Mouse (Mus musculus): ENCODE measurements at regions not wholly inside any gene's neighbourhood (a gene's known extent, or its start where the extent isn't known, plus 50 kb on each side); places are given as distances from the start of the nearest gene placed in this dataset.
"Not testable (repeated sequence)": the region's sequence is repeated elsewhere in the genome, so short reads cannot be mapped to it uniquely, and the experiment has no call there.

DNA sequence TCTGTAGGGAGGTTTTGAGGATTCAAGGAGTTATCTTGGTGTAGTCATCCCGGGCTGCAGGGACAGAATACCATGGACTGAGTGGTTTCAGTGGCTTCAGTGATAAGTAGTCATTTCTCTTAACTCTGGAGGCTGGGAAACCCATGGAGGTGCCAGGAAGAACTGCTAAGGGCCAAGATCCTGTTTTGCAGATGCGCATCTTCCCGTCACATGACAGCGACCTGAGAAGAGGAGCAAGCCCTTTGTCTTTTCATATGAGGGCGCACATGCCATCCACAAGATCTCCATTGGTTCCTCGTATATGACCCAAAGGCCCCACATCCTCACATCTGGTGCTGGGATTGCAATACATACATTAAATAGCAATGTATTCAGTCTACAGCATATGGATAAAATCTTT lies 419.7 kb downstream of the Lrig3 start:
- in situ Hi-C loops (cut with MboI) = no loop called here

DNA sequence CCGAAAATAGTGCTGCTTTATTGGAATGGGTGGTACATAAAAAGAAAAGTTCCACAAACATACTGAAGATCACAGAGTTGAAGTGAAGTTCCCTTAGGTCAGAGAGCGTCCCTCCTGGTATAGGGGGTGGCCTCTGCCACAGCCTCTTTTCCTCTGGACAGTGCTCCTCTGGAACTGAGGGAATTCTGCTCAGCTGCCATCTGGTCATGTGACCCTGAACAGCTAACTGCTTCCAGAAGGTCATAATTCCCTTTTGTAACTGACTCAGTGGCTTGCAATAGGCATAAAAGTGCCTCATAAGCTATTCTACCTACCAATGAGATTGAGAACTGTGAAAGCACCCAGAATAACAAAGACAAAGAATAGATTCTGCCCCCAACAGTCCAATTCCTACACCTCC lies 414.4 kb downstream of the Lrig3 start:
- in situ Hi-C loops (cut with MboI) = no loop called here

DNA sequence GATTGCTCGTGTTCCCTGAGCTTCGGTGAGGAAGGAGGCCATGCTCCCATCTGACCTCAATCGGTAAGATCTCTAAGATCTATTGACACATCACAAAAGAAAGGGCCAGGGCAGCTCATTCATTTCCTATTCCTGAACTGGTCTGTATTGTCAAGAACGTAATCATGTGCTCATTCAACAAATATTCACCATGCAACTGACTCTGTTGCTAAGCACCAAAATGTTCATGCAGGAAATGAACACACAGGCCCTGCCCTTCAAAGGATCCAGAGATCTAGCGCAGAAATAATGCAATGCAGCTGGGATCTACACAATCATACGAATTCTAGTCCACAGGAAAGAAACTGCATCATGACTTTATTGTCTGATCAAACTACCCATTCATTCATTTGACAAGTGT lies 413.3 kb downstream of the Lrig3 start:
- in situ Hi-C loops (cut with MboI) = no loop called here

DNA sequence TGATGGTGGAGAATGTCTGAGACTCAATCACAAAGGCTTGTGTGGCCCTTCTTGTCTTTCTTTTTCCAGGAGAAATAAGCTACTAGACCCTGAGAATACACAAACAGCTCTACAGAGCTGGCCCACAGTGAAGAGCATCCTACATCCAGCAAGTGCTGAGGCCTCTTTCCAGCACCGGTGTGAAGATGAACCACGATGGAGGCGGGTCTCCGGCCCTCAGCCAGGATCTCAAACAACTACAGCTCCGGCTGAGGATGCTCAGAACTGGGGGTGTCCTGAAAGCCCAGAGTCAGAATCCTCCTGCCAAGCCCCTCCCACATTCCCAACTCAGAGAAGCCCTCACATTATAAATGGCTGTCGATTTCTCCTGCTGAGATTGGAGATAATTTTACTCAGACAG lies 407.9 kb downstream of the Lrig3 start:
- in situ Hi-C loops (cut with MboI) = no loop called here

DNA sequence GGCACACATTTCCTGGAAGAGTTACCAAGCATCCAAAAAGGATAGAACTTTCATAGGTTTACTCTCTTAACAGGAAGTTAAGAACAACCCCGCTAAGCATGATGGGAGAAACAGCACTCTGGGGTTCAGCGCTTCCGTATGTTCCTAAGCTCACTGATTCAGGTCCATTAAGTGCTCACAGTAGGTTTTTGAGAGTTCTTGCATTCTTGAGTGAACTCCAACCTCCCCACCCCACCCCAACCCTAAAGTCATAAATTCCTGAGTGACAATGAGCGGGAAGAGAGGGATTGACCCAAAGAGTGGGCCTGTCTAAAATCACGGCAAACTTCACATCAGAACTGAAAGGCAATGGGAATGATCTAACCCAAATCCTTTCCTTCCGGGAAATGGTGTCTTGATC lies 405.9 kb downstream of the Lrig3 start:
- in situ Hi-C loops (cut with MboI) = no loop called here

DNA sequence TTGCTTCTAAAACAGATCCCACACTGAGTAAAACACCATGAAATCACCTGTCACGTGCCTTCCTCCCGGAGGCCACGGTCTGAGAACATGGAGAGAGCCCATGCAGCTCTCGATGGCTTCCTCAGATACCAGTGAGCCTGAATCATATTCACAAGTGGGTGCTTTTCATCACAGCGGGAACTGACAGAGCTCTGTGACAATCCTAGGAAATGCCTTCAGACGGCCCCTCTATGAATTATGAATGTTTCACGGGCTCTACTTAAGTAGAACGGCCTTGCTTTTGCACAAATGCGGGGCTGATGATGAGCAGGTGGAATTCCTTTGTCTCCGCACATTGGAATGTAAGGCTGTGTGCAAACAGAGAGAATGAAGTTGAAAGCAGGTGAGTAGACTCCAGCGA lies 383.1 kb downstream of the Lrig3 start:
- in situ Hi-C loops (cut with MboI) = no loop called here

DNA sequence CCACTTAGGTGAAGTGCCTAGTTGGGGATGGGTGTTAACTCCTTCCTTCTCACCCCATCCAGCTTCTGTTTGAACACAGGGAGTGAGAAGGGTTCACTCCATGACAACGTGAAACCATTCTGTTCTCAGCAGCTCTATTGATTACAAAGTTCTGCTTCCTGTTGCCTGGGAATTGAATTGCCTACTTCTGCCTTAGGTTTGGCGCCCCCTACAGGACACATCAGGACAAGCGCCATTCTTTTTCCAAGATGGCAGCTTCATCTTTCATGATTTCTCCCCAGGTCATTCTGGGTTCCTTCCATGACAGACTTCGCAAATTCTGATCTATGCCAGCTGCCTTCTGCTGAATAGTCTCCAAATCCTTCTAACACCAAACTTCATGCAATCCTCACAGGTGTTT lies 371.5 kb downstream of the Lrig3 start:
- in situ Hi-C loops (cut with MboI) = no loop called here

DNA sequence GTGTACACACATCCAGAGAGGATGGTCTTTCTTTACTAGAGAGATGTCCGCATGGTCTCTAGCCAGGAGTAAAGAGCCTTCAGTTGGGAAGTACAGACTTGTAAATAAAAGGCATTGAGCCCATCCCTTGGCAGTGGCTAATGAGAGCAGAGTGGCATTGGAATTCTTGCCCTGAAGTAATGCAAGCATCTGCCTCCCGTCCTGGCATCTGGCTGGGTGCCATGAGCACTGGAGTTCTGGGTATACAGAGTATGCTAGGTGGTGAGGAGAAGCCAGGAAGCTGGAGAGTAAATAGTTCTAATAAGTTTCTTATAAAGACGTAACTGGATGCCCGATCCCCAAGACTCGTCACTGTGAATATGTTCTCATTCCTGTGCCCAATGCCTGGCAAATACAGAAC lies 367.8 kb downstream of the Lrig3 start:
- in situ Hi-C loops (cut with MboI) = no loop called here

DNA sequence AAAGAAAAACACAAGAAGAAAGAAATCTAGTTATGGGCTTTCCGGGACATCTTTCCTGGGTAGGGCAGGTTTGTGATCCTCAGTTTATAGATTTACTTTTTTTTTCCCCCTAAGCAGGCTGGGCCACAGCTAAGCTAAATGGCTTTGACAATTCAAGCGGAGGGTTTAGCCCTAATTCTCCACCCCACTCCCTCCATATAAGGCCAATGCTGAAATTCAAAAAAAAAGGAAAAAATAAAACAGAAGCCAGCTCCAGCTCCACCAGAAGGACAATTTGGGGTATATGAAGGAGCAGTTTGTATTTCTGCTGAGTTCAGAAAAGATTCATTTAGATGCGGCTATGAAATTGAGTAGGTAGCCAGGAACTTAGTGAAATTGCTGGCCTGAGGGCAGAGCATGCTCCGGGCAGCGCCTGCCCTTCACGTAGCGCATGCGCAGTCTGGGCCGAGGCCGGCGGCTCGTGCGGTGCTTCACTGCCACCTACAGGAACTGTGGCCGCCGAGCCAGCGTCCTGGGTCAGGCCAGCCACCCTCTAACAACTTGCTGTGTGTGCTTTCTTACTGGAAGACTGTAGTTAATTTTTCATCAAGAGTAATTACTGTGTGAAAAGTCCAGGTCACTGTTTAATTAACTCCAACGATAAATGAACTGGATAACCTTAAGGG lies 364.5 kb downstream of the Lrig3 start:
- in situ Hi-C loops (cut with MboI) = no loop called here

DNA sequence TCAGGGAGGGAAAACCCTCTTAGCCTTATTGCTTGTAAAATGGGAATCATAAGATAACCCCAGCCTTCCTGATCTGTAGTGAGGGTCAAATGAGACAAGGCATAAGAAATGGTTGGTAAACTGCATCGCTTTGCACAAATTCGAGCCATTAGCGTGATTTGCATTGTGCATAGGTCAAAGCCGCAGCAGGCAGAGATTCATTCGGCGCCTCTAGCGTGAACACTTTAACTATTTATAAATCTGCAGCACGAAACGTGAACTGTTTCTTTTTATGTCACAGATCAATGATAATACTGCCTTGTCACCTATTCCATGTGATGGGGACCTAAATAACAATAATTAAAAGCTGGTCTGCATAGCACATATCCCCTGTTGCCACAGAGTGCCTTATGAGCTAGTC lies 354.9 kb downstream of the Lrig3 start:
- in situ Hi-C loops (cut with MboI) = no loop called here

DNA sequence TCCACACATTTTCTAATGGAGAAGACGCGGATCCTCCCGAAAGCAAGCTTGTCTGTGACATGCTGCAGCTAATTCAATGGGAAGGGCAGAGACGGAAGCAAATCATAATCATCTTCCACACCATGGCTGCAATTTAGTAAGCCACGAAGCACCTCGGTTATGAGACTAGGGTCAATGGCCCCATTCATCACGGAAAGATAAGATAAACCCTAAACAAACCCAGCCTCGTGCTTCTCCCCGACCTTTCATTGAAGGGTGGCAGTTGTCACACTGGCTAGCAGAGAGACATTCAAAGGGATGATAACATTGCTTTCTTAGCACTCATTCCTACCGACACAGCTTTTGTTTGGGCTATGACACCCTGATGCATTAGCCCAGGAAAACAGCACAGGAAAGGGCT lies 353.8 kb downstream of the Lrig3 start:
- in situ Hi-C loops (cut with MboI) = no loop called here

DNA sequence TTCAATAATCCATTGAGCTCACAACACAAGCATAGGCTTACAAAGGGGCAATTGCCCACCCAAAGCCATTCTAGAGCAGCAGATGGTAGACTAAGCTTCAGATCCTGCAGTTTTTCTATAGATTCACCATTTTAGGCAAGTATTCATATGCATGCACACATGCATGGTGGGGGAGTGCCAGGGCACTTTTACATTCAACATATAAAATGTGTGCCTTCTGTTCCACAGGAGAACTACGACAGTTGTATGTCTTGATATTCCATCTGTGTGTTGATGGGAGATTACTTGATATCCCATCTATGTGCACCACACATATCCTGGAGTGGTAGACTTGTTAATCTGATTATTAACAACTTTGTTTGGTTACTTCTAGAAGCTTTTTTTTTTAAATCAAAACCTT lies 334.0 kb downstream of the Lrig3 start:
- in situ Hi-C loops (cut with MboI) = no loop called here

DNA sequence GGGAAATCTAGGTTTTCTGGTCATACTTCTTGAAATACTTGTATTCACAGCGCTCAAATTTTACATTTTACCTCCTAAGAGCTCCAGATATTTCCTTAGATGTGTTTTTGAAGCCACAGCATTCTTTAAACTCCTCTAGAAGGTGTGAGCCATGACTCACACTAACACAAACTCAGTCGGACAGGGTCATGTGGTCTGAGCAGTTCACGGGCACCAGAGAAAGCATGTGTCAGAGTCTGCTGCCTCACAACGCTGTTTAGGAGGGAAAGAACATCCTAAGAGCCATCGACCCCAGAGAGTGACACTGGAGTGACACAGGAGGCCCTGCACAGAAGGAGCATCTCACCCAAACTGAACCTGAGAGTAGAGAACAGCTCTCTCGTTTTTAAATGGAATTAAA lies 332.2 kb downstream of the Lrig3 start:
- in situ Hi-C loops (cut with MboI) = no loop called here

DNA sequence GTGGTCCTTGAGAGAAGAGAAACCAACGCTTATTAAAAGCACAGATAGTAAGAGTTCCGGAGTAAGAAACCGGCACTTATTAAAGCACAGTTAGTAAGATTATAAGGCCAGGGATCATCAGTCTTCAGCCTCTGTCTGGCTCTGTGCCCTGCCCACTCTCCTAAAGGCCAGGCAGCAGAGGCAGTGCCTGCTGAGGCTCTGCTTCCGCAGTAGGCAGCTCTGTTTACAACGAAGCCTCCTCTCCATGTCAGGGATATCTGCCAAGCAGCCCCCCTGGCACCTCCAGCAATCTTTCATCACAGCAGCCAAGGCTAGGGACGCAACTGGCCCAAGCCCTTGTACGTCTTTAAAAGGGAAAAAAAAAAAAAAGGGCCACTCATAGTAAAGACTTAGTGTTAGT lies 329.9 kb downstream of the Lrig3 start:
- in situ Hi-C loops (cut with MboI) = no loop called here

DNA sequence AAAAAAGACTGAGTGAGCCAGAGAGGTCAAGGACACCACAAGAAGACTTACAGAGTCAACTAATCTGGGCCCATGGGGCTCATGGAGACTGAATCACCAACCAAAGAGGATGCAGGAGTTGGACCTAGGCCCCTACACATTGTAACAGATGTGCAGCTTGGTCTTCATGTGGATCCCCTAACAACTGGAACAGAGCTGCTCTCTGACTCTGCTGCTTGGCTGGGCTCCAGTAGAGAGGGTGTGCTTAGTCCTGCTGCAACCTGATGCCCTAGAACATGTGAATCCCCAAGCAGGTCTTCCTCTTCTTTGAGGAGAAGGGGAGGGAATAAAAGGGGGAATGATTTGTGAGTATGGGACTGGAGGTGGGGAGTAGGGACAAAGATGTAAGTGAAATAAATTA lies 325.8 kb downstream of the Lrig3 start:
- in situ Hi-C loops (cut with MboI) = no loop called here

DNA sequence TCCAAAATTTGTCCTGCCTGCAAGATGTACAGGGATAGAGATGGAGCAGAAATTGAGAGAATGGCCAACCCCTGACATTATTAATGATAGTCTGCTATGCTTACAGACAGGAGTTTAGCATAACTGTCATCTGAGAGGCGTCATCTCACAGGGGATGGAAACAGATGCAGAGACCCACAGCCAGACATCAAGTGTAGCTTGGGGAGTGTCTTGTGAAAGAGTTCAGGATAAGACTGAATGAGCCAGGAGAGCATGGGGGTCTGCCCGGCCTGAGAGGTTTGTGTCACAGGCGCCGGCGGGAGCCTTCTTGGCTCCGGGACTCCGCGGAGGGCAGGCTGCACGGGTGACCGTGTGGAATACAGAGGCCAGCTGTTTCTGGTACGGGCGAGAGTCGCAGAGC lies 319.1 kb downstream of the Lrig3 start:
- in situ Hi-C loops (cut with MboI) = not testable (repeated sequence)

DNA sequence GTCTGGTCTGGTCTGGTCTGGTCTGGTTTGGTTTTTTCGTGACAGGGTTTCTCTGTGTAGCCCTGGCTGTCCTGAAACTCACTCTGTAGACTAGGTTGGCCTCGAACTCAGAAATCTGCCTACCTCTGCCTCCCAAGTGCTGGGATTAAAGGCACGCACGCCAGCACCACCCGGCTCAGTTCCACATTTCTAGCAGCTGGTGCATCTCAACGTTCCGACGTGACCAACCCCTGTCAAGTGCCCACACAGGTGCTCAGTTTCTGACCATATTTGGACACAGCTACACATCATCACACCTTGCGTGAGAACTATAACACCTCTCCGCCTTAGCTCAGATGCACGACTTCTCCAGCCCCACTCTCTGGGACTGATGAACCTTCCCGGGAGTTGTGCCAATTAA lies 304.4 kb downstream of the Lrig3 start:
- in situ Hi-C loops (cut with MboI) = no loop called here

DNA sequence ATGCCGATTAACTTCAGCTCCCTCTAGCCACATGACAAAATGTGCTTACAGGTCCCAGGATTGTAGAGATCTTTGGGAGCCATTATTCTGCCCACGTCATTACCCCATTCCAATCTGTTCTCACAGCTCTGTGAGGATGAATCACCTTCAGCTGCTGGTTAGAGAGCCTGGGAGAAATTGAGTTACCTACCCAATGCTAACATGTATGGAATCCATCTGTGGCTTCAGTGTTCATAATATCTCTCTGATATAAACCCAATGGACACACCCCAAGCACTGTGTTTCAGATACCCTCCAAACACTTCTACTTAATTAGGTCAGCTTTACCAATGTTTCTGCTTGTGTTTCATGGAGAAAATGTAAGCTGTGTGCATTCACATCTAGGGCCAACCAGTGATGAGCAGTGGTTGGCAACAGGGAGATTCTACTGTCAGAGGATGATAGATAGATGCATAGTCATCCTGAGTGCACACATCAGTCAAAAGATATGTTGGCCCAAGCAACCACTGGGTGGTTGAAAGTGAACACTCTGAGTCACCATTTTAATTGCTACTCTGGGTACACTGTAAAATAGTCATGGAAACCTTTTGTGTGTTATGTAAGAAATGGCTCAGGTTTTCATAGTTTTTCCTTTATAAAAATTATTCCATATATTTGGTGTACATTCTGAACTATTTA lies 301.5 kb downstream of the Lrig3 start:
- in situ Hi-C loops (cut with MboI) = no loop called here

DNA sequence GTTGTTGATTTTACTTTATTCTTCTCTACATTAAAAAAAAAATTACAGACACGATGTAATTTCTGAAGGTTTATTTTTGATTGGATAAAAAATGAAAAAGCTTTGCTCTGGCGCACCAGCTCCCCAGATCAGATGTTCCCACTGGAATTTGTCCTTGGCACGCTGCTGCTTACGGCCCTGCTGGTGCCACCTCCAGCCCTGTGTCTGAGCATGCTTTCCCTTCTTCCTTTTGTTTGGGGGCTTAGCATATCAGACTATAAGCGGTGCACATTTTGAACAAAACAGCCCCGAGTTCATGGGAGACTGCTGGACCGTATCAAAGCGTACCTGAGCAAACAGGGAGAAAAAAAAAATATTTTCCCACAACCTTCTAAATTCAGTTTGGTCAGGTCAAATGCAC lies 291.2 kb downstream of the Lrig3 start:
- in situ Hi-C loops (cut with MboI) = no loop called here

DNA sequence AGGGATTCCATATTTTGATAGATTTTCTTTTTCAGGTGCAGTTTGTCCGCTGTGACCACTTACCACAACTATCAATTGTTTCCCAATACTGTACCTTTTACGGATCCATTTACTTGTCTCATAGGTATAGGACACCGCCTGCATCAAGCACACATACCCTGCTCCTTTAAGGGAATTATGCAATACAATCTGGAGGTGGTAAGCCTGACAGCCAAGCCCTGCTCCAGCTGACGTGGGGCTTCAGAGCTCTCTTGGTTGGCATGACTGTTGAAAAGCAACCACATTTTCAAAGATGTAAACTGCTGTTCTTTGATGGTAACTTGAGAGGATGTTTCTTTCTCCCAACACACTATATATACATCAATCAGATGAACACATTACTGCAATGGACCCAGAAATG lies 288.2 kb downstream of the Lrig3 start:
- in situ Hi-C loops (cut with MboI) = no loop called here

DNA sequence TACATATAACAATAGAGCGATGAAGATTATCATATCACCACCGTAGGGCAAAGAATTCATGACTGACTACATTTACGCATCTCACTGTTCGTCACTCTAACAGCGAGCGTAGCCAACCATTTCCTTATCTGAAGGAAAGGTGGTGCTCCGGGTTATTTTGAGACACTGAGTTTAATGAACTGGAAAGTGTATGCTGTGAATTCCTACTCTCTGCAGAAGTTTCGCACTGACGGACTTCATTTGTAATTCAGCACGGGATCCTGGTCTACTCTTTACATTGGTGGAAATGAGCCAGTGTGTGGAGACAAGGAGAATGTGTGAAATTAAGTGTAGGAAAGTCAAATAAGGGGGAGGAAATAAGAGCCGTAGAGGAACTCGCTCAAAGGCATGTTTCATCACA lies 283.2 kb downstream of the Lrig3 start:
- in situ Hi-C loops (cut with MboI) = no loop called here

DNA sequence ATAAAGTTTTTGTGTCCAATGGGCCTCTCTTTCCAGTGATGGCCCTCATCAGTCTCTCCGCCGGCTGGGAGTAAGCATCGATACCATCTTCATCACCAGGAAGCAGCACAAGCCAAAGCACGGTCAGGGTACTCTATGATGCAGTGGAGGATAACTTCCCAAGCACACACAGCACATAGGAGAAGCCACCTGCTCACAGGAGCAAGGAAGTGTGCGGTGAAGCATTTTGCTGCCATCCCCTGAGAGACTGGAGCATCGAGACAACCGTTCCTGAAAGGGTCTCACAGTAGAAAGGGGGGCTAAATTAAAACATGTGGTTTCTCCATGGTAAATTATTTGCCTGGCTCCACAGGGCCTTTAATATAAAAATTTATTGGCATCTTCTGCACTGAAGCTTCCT lies 277.1 kb downstream of the Lrig3 start:
- in situ Hi-C loops (cut with MboI) = no loop called here

DNA sequence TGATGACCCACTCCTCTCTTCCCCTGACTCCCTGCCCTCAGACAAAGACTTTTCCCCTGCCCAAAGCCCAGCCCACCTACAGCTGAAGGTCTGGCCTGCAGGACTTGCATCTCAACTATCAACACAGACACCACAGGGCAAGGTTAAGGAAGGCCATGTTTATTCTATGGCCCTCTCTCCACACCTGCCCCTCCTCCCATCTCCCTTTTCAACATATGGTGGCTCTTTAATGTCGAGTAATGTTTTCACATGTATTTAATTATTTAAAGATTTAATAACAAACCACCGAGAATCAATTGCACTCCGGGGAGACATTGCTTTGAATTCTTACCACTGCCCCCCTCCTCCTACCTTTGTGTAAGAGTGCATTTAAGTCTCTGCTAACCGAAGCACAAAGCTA lies 273.6 kb downstream of the Lrig3 start:
- in situ Hi-C loops (cut with MboI) = no loop called here
